Mouse (Mus musculus): ENCODE data around the gene Cdc42ep5.

- TF ChIP-seq CTCF (IDR thresholded peaks at IDR 0.05; ENCODE audit: borderline replicate concordance, insufficient read depth, low read depth, low read length), result no peak
- TF ChIP-seq POLR2A (IDR thresholded peaks at IDR 0.05; ENCODE audit: borderline replicate concordance, insufficient read depth, low read length), result no peak
These were observed 28.3 kb downstream of the Cdc42ep5 start for GRCm38 (mm10) chr7:4136404-4136770.

All from cerebellum, adult 2 months (tissue).